In the genomic region with DNA sequence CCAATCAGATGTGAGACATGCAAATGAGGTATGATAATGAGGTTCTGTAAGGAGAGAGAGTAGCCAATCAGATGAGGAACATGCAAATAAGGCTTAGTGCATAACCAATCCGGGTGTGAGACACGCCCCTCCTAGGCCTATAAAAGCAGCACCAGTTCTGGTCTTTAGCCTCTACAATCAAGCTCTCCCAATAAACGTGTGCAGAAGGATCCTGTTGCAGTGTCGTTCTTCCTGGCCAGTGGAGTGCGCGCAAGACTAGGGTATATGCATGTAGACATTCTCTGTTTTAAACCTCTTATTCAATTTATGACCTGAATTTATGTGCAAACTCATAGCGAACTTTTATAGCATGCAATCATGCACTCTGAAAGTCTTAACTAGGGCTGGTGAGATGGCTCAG, we compare ENCODE assay signal across 24 mouse cellular contexts. TPM values are rescaled to one million over a fixed set of nuclear protein-coding genes. Genes with fewer than 3 reads are reported as not detected.
"Had no signal": no experiment of that assay in that cellular context is flagged by ENCODE, and none has a peak within 500 bp of the region (broad histone marks: within the 10 kb centered on the region; RNA-seq: fewer than 3 reads in every experiment).

No protein-coding gene starts in this region.

RNA-seq across cellular contexts. Expression of gene Naip1, which starts 32.7 kb away (rescaled TPM):
- total RNA-seq: common myeloid progenitor, adult 5-6 weeks; gastrocnemius, adult 18-20 months; gastrocnemius, adult 2 months; gastrocnemius, adult 8-10 months; gastrocnemius, postnatal 10 days; gastrocnemius, postnatal 14 days; gastrocnemius, postnatal 25 days; gastrocnemius, postnatal 36 days; granulocyte monocyte progenitor cell, adult 5-6 weeks had no signal
- polyA plus RNA-seq: embryonic facial prominence, embryonic 10.5 days; embryonic facial prominence, embryonic 11.5 days; embryonic facial prominence, embryonic 12.5 days; embryonic facial prominence, embryonic 13.5 days; embryonic facial prominence, embryonic 15.5 days; erythroblast, embryonic 14.5 days; forebrain, embryonic 10.5 days; forebrain, embryonic 11.5 days; forebrain, embryonic 12.5 days; forebrain, embryonic 13.5 days; forebrain, embryonic 14.5 days; forebrain, embryonic 15.5 days; forebrain, embryonic 16.5 days; heart, adult 2 months; heart, embryonic 10.5 days had no signal
